Mouse (Mus musculus) megakaryocyte, embryonic 14.5 days (primary cell): ENCODE measurements around the gene Pkd1. TPM values are rescaled to one million over a fixed set of nuclear protein-coding genes. Genes with fewer than 3 reads are reported as not detected.

ENCODE experiments used
- H3K27me3 ChIP-seq: replicated peaks from 2 replicates; pipeline ENCODE3; 2012; ENCODE audit warnings: inconsistent platforms
- H3K36me3 ChIP-seq: replicated peaks from 2 replicates; pipeline ENCODE3; 2012; ENCODE audit warnings: low read length, inconsistent platforms, mixed read lengths
- H3K4me1 ChIP-seq: 2 replicates; pipeline ENCODE4 v1.6.1; 2012; ENCODE audit warnings: inconsistent platforms
- H3K4me3 ChIP-seq: replicated peaks from 2 replicates; pipeline ENCODE3; 2012; ENCODE audit warnings: moderate library complexity, mild to moderate bottlenecking, inconsistent platforms
- H3K9me3 ChIP-seq: 2 replicates; pipeline ENCODE4 v1.6.1; 2012; ENCODE audit warnings: inconsistent platforms
- FLI1 ChIP-seq: IDR thresholded peaks from 2 replicates; pipeline ENCODE4 v1.6.1; 2012; ENCODE audit warnings: low read length, inconsistent platforms, mixed read lengths
- GATA1 ChIP-seq: IDR thresholded peaks from 3 replicates; pipeline ENCODE4 v1.6.1; 2012; ENCODE audit warnings: mixed read lengths, low read length, inconsistent platforms, borderline replicate concordance
- polyA plus RNA-seq: library from polyadenylated mRNA; stranded (reverse); fragments of >175 nt; gene quantifications from 2 replicates; pipeline ENCODE4 v1.2.3, GENCODE M21; 2012; ENCODE audit warnings: low replicate concordance; ENCODE audit not compliant: insufficient read depth

The Pkd1 gene
- polyA plus RNA-seq, 1 experiment, result 3.5 TPM

- Histone ChIP-seq H3K36me3 (peaks cover 100% of the 10 kb centered on the region), H3K4me1 (peaks cover 14% of the 10 kb centered on the region; the same call in 1 of the 2 replicates), H3K27me3 (peaks cover 13% of the 10 kb centered on the region), H3K9me3 (no peaks in the 10 kb centered on the region), H3K4me3 (no peak overlapping the region)
- TF ChIP-seq GATA1, result no peak
- TF ChIP-seq FLI1, result no peak
Observed at GRCm38 (mm10) chr17:24597989-24598388, 48.4 kb downstream of the Pkd1 start.

GRCm38 (mm10) chr17:24600502-24600901 lies 50.9 kb downstream of the Pkd1 start:
- TF ChIP-seq GATA1 (no peak), FLI1 (no peak)
- Histone ChIP-seq H3K9me3 (no peaks in the 10 kb centered on the region), H3K36me3 (peaks cover 93% of the 10 kb centered on the region)

GRCm38 (mm10) chr17:24603961-24604360 lies 54.3 kb downstream of the Pkd1 start:
- H3K4me1 ChIP-seq, result peaks cover 44% of the 10 kb centered on the region
- H3K27me3 ChIP-seq, result peaks cover 33% of the 10 kb centered on the region
- peak overlapping the region; percentile 53 for H3K4me3 ChIP-seq
- peaks cover 93% of the 10 kb centered on the region for H3K36me3 ChIP-seq
- no peaks in the 10 kb centered on the region for H3K9me3 ChIP-seq
- TF ChIP-seq FLI1, result no peak
- no peak for TF ChIP-seq GATA1

More at GRCm38 (mm10) chr17:24600502-24600901, 50.9 kb downstream of the Pkd1 start:
- peaks cover 15% of the 10 kb centered on the region for H3K27me3 ChIP-seq
- H3K4me3 ChIP-seq, result no peak overlapping the region
- H3K4me1 ChIP-seq, result peaks cover 31% of the 10 kb centered on the region

- Histone ChIP-seq H3K27me3 (peaks cover 33% of the 10 kb centered on the region), H3K9me3 (no peaks in the 10 kb centered on the region), H3K4me3 (no peak overlapping the region), H3K36me3 (peaks cover 91% of the 10 kb centered on the region), H3K4me1 (peaks cover 48% of the 10 kb centered on the region)
- TF ChIP-seq GATA1 (no peak), FLI1 (no peak)
Observed at GRCm38 (mm10) chr17:24604557-24604956, 54.9 kb downstream of the Pkd1 start.

GRCm38 (mm10) chr17:24608370-24608769 lies 58.7 kb downstream of the Pkd1 start:
- H3K4me1 ChIP-seq, result peaks cover 65% of the 10 kb centered on the region
- H3K36me3 ChIP-seq, result peaks cover 73% of the 10 kb centered on the region
- H3K4me3 ChIP-seq, result no peak overlapping the region
- H3K27me3 ChIP-seq, result peaks cover 18% of the 10 kb centered on the region
- TF ChIP-seq FLI1, result no peak
- no peak for TF ChIP-seq GATA1
- no peaks in the 10 kb centered on the region for H3K9me3 ChIP-seq

- no peak for TF ChIP-seq FLI1
- TF ChIP-seq GATA1, result no peak; the same call in 2 of the 3 replicates
- peaks cover 78% of the 10 kb centered on the region for H3K36me3 ChIP-seq
- H3K9me3 ChIP-seq, result no peaks in the 10 kb centered on the region
- H3K4me3 ChIP-seq, result peak overlapping the region; percentile 69
- H3K27me3 ChIP-seq, result peaks cover 18% of the 10 kb centered on the region
- peaks cover 65% of the 10 kb centered on the region for H3K4me1 ChIP-seq
Observed at GRCm38 (mm10) chr17:24608874-24609273, 59.2 kb downstream of the Pkd1 start.

- Histone ChIP-seq H3K36me3 (peaks cover 80% of the 10 kb centered on the region), H3K4me3 (no peak overlapping the region), H3K27me3 (peaks cover 20% of the 10 kb centered on the region), H3K4me1 (peaks cover 63% of the 10 kb centered on the region), H3K9me3 (no peaks in the 10 kb centered on the region)
- TF ChIP-seq FLI1 (no peak), GATA1 (no peak)
Observed at GRCm38 (mm10) chr17:24610711-24611110, 61.1 kb downstream of the Pkd1 start.

DNA sequence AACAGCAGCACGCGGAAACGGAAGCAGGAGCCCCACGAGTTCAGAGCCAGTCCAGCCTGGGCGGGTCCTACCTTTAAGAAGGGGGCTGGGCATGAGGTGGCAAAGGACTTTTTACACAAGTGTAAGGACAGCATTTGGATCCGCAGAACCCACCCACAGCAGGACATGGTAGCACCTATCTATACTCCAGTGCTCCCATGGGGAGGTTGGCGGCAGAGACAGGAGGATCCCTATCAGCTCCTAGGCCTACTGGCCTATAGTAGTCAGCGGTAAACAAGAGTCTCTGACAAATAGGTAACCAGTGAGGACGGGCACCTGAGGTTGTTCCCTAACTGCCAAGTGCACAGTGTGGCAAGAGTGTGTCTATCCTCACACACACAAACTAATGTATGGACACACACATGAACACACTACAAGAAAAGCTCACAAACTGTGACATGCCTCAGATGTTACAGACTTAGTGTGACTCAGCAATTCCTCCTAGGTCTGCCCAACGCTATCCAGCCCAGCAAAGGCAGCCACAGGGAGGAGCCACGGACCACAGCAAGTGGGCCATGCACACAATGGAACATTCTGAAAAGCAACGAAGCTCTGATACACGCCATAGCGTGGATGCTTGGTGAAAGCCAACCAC lies 68.0 kb downstream of the Pkd1 start:
- H3K9me3 ChIP-seq, result no peaks in the 10 kb centered on the region
- no peak for TF ChIP-seq FLI1
- no peak for TF ChIP-seq GATA1
- peak overlapping the region; percentile 70 for H3K4me3 ChIP-seq
- peaks cover 2% of the 10 kb centered on the region for H3K27me3 ChIP-seq
- peaks cover 59% of the 10 kb centered on the region for H3K4me1 ChIP-seq
- H3K36me3 ChIP-seq, result peaks cover 90% of the 10 kb centered on the region

DNA sequence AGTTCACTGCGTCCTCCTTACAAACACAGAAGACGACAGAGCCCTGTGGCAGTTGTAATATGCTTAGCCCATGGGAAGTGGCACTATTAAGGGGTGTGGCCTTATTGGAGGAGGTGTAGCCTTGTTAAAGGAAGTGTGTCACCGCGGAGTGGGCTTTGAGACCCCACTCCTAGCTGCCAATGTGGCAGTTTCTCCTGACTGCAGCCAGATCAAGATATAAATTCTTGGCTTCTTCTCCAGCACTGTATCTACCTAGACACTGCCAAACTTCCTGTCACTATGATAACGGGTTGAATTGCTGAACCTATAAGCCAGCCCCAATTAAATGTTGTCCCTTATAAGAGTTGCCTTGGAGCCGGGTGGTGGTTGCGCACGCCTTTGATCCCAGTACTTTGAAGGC lies 75.8 kb downstream of the Pkd1 start:
- no peak overlapping the region for H3K4me3 ChIP-seq
- no peak for TF ChIP-seq GATA1
- no peak for TF ChIP-seq FLI1
- peaks cover 94% of the 10 kb centered on the region for H3K36me3 ChIP-seq
- no peaks in the 10 kb centered on the region for H3K9me3 ChIP-seq
- H3K4me1 ChIP-seq, result peaks cover 13% of the 10 kb centered on the region
- H3K27me3 ChIP-seq, result no peaks in the 10 kb centered on the region

GRCm38 (mm10) chr17:24628646-24629045 lies 79.0 kb downstream of the Pkd1 start:
- Histone ChIP-seq H3K27me3 (no peaks in the 10 kb centered on the region), H3K36me3 (peaks cover 69% of the 10 kb centered on the region), H3K4me3 (no peak overlapping the region), H3K4me1 (peaks cover 37% of the 10 kb centered on the region), H3K9me3 (no peaks in the 10 kb centered on the region)
- TF ChIP-seq GATA1, result peak; percentile 57; the same call in 1 of the 3 replicates
- TF ChIP-seq FLI1, result no peak
